Mouse (Mus musculus) mouse embryonic stem cell (cell line): ENCODE measurements around the gene Nol11.
"Not testable (repeated sequence)": the region's sequence is repeated elsewhere in the genome, so short reads cannot be mapped to it uniquely, and the experiment has no call there.

Experiments used
- in situ Hi-C, 2 experiments: fragments of 300-500 bp; cut with MboI; formaldehyde crosslinking; loops; 1 replicate in 1 of 2; 3 replicates in 1 of 2; pipeline ENCODE4 v1.14.3; 2019 to 2020; ENCODE audit warnings: low sequenced_read_pairs in 2 of 2, low pct_unique_long_range_greater_than_20kb in 1 of 2, mixed read lengths in 1 of 2; ENCODE audit not compliant: unreplicated experiment in 1 of 2

Gene Nol11

GRCm38 (mm10) chr11:107161215-107161614, 28.0 kb downstream of the Nol11 start:
- in situ Hi-C loops, result no loop called here

GRCm38 (mm10) chr11:107159034-107159433, 30.1 kb downstream of the Nol11 start:
- in situ Hi-C loops, result loop anchor here (10.0 kb wide), 2 partner anchors 144 to 316 kb away; partner anchors contain the start of genes Pitpnc1 (in 1 of the 2) and Psmd12 (in 1 of the 2)

- in situ Hi-C loops, result loop anchor here (10.0 kb wide), 2 partner anchors 142 to 318 kb away; partner anchors contain the start of genes Pitpnc1 (in 1 of the 2) and Psmd12 (in 1 of the 2)
Observed at GRCm38 (mm10) chr11:107156977-107157642, 32.1 kb downstream of the Nol11 start.

- in situ Hi-C loops, result loop anchor here (10.0 kb wide), 2 partner anchors 140 to 320 kb away; partner anchors contain the start of genes Pitpnc1 (in 1 of the 2) and Psmd12 (in 1 of the 2)
Observed at GRCm38 (mm10) chr11:107155292-107155691, 33.9 kb downstream of the Nol11 start.

GRCm38 (mm10) chr11:107154431-107154830, 34.8 kb downstream of the Nol11 start:
- in situ Hi-C loops, result loop anchor here (10.0 kb wide), 2 partner anchors 140 to 320 kb away; partner anchors contain the start of genes Pitpnc1 (in 1 of the 2) and Psmd12 (in 1 of the 2)

- in situ Hi-C loops, result loop anchor here (10.0 kb wide), 2 partner anchors 139 to 321 kb away; partner anchors contain the start of genes Pitpnc1 (in 1 of the 2) and Psmd12 (in 1 of the 2)
Observed at GRCm38 (mm10) chr11:107153645-107154044, 35.5 kb downstream of the Nol11 start.

GRCm38 (mm10) chr11:107151809-107152208, 37.4 kb downstream of the Nol11 start:
- in situ Hi-C loops, result loop anchor here (10.0 kb wide), 2 partner anchors 137 to 323 kb away; partner anchors contain the start of genes Pitpnc1 (in 1 of the 2) and Psmd12 (in 1 of the 2)

GRCm38 (mm10) chr11:107143956-107144355, 45.2 kb downstream of the Nol11 start:
- in situ Hi-C loops, result not testable (repeated sequence)

GRCm38 (mm10) chr11:107142382-107142781, 46.8 kb downstream of the Nol11 start:
- in situ Hi-C loops, result no loop called here

- in situ Hi-C loops, result no loop called here
Observed at GRCm38 (mm10) chr11:107140756-107141155, 48.4 kb downstream of the Nol11 start.

GRCm38 (mm10) chr11:107138633-107139032, 50.5 kb downstream of the Nol11 start:
- in situ Hi-C loops, result no loop called here

GRCm38 (mm10) chr11:107137593-107137992, 51.6 kb downstream of the Nol11 start:
- in situ Hi-C loops, result no loop called here

GRCm38 (mm10) chr11:107136458-107136857, 52.7 kb downstream of the Nol11 start:
- in situ Hi-C loops, result not testable (repeated sequence)

- in situ Hi-C loops, result no loop called here
Observed at GRCm38 (mm10) chr11:107135741-107136140, 53.4 kb downstream of the Nol11 start.

GRCm38 (mm10) chr11:107132426-107132825, 56.8 kb downstream of the Nol11 start:
- in situ Hi-C loops, result no loop called here

- in situ Hi-C loops, result no loop called here
Observed at GRCm38 (mm10) chr11:107131749-107132421, 57.3 kb downstream of the Nol11 start, which contains the start of gene Bptf. Bptf (minus strand) TSS chr11:107132127.

GRCm38 (mm10) chr11:107130879-107131748, 58.1 kb downstream of the Nol11 start:
- in situ Hi-C loops, result no loop called here

- in situ Hi-C loops, result no loop called here
Observed at GRCm38 (mm10) chr11:107130221-107130788, 58.9 kb downstream of the Nol11 start.
